Mouse (Mus musculus) right cerebral cortex, postnatal 10 days (tissue): Measurements from ENCODE around the gene Htr5b.

Experiments
- DNase-seq, 2 experiments: peaks; one replicate each; pipeline ENCODE4 v3.0.0; 2021; ENCODE audit warnings: low spot score in 2 of 2

The Htr5b gene

DNA sequence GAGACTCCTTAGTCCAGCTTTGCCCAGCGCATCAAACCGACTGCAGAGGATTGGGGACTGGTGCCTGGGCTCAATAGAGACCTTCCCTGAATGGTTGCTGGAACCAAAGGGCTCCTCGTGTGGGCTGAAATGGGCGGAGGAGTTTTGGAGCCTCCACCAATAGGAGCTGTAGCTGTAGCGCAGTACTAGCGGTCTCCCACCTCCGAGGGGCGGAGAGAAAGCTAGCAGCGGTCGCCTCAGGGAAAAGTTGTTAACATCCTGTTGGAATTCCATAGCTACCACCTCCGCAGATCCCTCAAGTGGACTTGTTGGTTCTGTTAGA, at the start of gene Htr5b:
TSS of gene Htr5b (minus strand) at position 67 of the 322 bp plus-strand sequence.
- DNase-seq: peak; percentile 61

DNA sequence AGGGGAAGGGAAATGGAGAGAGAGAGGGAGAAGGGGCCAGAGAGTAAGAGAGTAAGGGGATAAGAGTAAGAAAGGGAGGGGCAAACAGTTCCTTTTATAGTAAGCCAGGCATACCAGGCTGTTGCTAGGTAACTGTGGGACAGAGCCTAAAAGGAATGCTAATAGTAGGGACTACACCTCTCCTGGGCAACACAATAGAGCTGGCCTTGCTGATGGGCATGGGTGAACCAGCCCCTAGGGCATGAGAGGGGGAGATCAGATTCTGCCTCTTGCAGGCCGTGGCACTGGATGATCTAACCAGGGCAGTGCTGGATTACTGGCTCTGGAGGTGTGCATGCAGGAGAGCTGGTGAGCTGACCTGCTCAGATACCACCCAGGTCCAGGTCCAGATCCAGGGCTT, 49.2 kb upstream of the Htr5b start:
- DNase-seq: no peak

DNA sequence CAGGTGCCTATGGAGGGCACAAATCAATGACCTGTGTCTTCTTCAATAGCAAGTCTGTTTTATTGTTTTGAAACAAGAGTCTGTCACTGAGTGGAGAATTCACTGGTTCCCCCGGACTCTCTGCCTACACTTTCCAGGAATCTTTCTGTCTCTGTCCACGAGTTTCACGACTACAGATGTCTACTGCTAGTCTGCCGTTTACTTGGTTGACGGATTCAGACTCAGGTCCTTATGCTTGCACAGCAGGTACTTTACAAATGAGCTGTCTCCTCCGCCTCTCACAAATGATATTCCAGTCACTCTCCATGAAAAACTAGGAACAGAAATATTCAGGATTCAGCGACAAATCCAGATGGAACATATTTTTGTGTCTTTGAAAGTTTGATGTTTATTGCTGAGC, 42.3 kb upstream of the Htr5b start:
- no peak for DNase-seq

DNA sequence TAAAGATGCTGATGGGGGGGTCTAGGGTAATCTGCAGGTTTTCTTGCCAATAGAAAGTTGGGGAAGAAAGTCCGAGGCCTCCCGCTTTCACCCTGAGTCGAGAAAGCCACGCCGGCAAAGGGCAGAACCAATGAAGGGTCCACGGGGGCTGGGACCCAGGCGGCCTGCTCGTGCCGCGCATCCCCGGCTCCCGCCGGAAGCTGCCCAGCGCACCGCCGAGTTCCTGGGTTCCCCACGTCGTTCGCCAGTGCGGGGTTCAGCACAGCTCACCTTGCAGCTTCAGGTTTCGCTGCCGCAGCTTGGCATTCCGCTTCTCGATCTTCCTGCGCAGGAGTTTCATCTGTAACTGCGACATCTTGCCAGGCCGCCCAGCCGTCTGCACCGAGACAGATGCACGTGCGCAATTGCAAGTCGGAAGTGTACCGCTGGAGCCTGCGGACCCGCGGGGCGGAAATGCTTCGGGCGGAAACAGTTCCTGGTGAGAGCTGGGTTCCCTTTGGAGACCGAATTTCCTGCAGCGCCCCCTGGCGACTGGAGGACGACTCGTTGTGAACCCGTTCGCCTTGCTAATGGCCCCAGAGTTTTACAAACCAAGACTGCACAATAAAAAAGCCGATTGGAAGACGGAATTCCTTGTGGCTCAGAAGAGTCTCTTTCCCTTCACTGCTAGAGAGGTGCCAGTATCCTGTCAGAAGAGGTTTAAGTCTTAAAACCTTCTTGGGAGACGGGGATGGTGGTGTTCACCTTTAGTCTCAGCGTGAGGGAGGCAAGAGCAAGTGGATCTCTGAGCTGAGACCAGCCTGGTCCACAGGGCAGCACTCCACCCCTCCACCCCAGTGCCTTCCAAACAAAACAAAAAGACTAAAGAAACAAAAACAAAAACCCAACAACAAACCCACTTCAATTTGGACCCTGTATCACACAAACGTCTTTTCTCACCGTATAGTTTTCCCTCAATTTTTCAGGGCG, 39.5 kb upstream of the Htr5b start, which contains the start of gene Ddx18:
TSS of gene Ddx18 (minus strand) at position 469 of the 969 bp plus-strand sequence.
- DNase-seq: peak; percentile 96 to 98

DNA sequence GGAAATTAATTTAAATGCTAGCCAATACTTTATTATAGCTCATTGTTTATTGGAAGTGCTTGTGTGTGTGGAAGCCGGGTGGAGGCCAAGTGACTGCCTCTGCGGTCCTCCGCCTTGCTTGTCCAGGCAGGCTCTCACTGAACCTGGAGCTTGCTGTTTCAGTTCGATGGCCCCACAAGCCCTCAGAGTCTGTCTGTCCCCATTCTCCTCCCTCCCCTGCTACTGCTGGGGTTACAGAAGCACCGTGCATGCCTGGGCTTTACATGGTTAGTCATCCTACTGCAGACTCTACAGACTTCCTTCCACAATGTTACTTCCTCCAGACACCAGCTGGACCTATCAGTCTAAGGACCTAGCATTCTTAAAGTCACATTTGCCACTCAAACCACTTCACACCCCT, 29.6 kb upstream of the Htr5b start:
- DNase-seq: no peak

GRCm38 (mm10) chr1:121551457-121551835, 23.2 kb upstream of the Htr5b start:
- DNase-seq: no peak

GRCm38 (mm10) chr1:121550801-121551456, 22.7 kb upstream of the Htr5b start:
- no peak for DNase-seq

DNA sequence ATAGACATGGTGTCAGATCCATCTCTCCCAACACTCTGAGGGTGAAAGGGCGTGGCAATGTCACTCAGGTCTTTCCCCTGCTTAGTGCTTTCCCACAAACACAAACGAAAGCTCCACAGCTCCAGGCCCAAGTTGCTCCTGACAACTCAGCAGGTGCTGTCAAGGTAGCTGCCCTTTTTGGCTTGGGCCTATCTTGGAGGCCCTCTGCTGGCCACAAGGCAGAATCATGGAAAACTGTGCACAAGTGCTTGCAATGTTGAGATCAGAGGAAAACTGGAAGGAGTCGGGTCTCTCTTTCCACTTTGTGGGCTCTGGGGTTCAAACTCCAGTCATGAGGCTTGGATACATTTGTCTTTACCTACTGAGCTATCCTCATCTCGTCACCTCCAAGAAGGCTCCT, 21.2 kb upstream of the Htr5b start:
- DNase-seq: no peak

- no peak for DNase-seq
These were observed 20.4 kb upstream of the Htr5b start for GRCm38 (mm10) chr1:121548667-121549066.

DNA sequence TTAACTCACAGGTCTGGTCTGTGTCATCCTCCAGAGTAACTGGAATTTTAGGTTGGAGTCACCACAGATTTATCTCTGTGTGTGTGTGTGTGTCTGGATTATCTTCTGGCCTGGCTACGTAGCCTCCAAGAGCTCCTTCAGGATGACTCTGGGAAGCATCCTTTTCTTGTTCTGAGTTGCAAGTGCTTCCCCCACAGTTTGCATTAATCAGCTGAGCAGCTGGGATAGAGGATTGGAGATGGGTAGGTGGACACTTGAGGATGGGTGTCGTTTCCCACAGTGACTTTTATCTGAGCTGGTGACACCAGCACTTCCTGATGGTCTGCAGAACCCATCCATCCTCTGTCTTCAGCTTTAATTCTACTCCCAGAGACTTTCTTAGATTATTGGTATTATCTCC, 18.6 kb upstream of the Htr5b start:
- no peak for DNase-seq

GRCm38 (mm10) chr1:121540361-121540760, 12.1 kb upstream of the Htr5b start:
- no peak for DNase-seq

DNA sequence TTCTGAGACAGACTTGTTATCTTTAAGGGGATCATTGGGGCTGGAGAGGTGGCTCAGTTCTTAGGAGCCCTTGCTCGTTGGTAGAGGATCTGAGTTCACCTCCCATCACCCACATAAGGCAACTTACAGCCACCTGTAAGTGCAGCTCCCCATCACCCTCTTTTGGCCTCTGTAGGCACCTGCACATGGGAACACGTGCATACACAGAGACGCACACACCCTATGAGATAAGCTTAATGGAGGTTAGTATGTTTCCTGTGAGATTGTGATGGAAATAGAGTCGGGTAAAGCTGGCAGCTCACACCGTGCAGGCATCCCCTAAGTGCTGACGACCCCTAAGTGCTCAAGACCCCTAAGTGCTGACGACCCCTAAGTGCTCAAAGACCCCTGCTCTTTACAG, 3.2 kb upstream of the Htr5b start:
- no peak for DNase-seq

DNA sequence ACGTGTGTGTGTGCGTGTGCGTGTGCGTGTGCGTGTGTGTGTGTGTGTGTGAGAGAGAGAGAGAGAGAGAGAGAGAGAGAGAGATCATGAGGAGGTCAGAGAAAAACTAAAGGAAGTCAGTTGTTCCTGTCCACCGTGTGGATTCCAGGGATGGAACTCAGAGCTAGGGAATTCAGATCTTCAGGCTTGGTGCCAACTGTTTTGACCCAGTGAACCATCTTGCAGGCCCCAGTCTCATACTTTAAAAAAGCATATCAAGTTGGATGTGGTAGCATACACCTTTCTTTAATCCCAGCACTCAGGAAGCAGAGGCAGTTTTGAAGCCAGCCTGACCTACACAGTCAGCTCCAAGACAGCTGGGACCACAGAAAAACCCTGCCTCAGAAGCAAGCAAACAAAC, 1.0 kb upstream of the Htr5b start:
- DNase-seq: no peak

GRCm38 (mm10) chr1:121527600-121528398, 466 bp downstream of the Htr5b start:
- DNase-seq: no peak

DNA sequence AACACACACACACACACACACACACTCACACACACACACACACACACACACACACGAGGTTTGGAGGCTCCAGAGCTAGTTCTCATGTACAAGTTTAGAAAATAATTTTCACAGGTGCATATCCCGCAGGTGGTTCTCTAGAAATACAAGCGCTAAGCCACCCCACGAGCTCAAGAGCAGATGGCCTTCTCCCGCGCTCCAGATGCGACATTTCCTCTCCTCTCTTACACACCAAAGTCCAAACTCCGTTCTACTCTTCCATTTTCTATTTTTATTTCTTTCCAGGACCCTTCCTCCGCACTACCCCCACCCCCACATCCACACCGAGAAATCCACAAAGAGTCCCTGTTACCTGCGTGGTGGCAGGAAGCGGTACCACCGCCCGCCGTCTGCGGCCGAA, 1.2 kb downstream of the Htr5b start:
- DNase-seq: peak; percentile 44 to 46

GRCm38 (mm10) chr1:121518609-121519008, 9.7 kb downstream of the Htr5b start:
- DNase-seq: no peak

DNA sequence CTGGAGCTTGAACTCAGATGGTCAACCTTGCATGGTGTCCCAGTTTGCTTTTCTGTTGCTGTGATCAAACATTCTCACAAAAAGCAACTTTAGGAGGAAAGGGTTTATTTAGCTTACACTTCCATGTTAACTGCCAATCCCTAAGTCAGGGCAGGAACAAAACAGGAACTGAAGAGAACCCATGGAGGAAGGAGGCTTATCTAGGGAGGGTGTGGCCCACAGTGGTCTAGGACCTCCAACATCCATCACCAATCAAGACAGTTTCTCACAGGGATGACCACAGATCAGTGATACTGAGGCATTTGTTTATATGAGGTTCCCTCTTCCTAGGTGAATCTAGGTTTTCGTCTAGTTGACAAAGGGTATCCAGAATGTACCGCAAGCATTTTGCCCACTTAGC, 16.3 kb downstream of the Htr5b start:
- no peak for DNase-seq

GRCm38 (mm10) chr1:121511186-121511585, 17.1 kb downstream of the Htr5b start:
- DNase-seq: no peak

GRCm38 (mm10) chr1:121510420-121511140, 17.7 kb downstream of the Htr5b start:
- no peak for DNase-seq

GRCm38 (mm10) chr1:121508729-121509128, 19.5 kb downstream of the Htr5b start:
- DNase-seq: no peak

DNA sequence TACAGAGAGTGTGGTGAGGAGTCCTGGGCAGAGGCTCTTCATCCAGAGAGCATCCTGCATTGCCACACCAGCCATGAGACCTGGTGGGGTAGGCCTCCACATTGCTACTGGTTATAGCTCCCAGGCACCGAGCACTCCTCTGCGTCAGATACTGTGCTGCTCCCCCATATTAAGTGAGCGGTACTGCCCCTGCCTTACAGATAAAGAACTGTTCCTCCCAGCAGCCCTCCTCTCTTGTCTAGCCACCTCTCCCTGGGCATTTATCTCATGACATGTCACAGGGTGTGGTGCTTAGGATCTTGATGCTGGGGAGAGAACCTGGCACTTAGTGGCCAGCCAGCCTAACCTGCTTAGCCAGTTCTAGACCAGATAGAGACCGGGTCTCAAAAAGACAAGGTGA, 31.2 kb downstream of the Htr5b start:
- no peak for DNase-seq

- peak in 1 of 2 experiments; percentile 37 for DNase-seq
These were observed 38.0 kb downstream of the Htr5b start for GRCm38 (mm10) chr1:121490241-121490640.
